In genomic region chr15:101144779-101145178, GRCm38 (mm10) we compare ENCODE assay signal across 13 mouse cellular contexts. TPM values are rescaled to one million over a fixed set of nuclear protein-coding genes. Genes with fewer than 3 reads are reported as not detected.
DNase-seq lines count a peak whose midpoint lies in the region; ATAC-seq and TF ChIP-seq lines count a peak whose summit lies in the region.
"Had no signal": no experiment of that assay in that cellular context is flagged by ENCODE, and none has a peak within 500 bp of the region (broad histone marks: within the 10 kb centered on the region; RNA-seq: fewer than 3 reads in every experiment).

No protein-coding gene starts in this region.

- no peaks in the 10 kb centered on the region for H3K36me3 ChIP-seq in liver, adult 2 months (ENCODE audit: control insufficient read depth, insufficient read depth, low read length)
- no peaks in the 10 kb centered on the region for H3K36me3 ChIP-seq in embryonic facial prominence, embryonic 15.5 days
- no peaks in the 10 kb centered on the region for H3K36me3 ChIP-seq in stomach, embryonic 15.5 days
- H3K36me3 ChIP-seq: embryonic facial prominence, embryonic 12.5 days had no signal

- no peak for TF ChIP-seq POLR2A in liver, adult 2 months (IDR thresholded peaks at IDR 0.05; ENCODE audit: extremely low read depth, insufficient read depth, low read length)

- 14% methylated on average over 8 of the region's 8 CpGs for WGBS in liver, adult 2 months
- 78% methylated on average over 8 of the region's 8 CpGs for WGBS in embryonic facial prominence, embryonic 15.5 days
- WGBS in stomach, embryonic 15.5 days: 63% methylated on average over 8 of the region's 8 CpGs

- H3K4me1 ChIP-seq in liver, adult 2 months (ENCODE audit: control insufficient read depth, insufficient read depth, low read length): peaks cover 10% of the 10 kb centered on the region
- H3K4me1 ChIP-seq in embryonic facial prominence, embryonic 15.5 days: peaks cover 79% of the 10 kb centered on the region
- H3K4me1 ChIP-seq in stomach, embryonic 15.5 days: peaks cover 68% of the 10 kb centered on the region

- peak overlapping the region; percentile 47 for H3K4me3 ChIP-seq in liver, adult 2 months (ENCODE audit: insufficient read depth, low read depth, low read length)
- no peak overlapping the region for H3K4me3 ChIP-seq in embryonic facial prominence, embryonic 15.5 days (replicated peaks)
- no peak overlapping the region for H3K4me3 ChIP-seq in stomach, embryonic 15.5 days (replicated peaks)

- ATAC-seq in embryonic facial prominence, embryonic 15.5 days (ENCODE audit: insufficient number of reproducible peaks, low FRiP score, low TSS enrichment, low read depth): no peak
- no peak for ATAC-seq in stomach, embryonic 15.5 days (ENCODE audit: insufficient read depth, low FRiP score, low read depth)

- peak overlapping the region; percentile 68 for H3K9ac ChIP-seq in liver, adult 2 months (ENCODE audit: low read depth, low read length)
- H3K9ac ChIP-seq in embryonic facial prominence, embryonic 15.5 days: no peak overlapping the region
- no peak overlapping the region for H3K9ac ChIP-seq in stomach, embryonic 15.5 days
- H3K9ac ChIP-seq: embryonic facial prominence, embryonic 12.5 days had no signal

- DNase-seq in liver, adult 2 months (ENCODE audit: extremely low read depth, low read depth, low spot score): peak; percentile 76
- no peak for DNase-seq in liver
- peak; percentile 74 to 83 for DNase-seq in kidney, postnatal 36 days
- no peak for DNase-seq in testis, postnatal 10 days (ENCODE audit: low spot score)
- no peak for DNase-seq in adrenal gland, adult 8-10 months

- no peak for TF ChIP-seq CTCF in liver, adult 2 months (IDR thresholded peaks at IDR 0.05; ENCODE audit: low read depth, low read length)

- no peaks in the 10 kb centered on the region for H3K27me3 ChIP-seq in liver, adult 2 months (ENCODE audit: control insufficient read depth, insufficient read depth, low read length)
- H3K27me3 ChIP-seq in embryonic facial prominence, embryonic 15.5 days: no peaks in the 10 kb centered on the region
- no peaks in the 10 kb centered on the region for H3K27me3 ChIP-seq in stomach, embryonic 15.5 days (replicated peaks)
- H3K27me3 ChIP-seq: embryonic facial prominence, embryonic 12.5 days had no signal

- no peaks in the 10 kb centered on the region; the same call in 1 of the 2 replicates for H3K79me2 ChIP-seq in liver, adult 2 months (ENCODE audit: control insufficient read depth, insufficient read depth, low read length)

- no peaks in the 10 kb centered on the region for H3K9me3 ChIP-seq in embryonic facial prominence, embryonic 15.5 days (replicated peaks)
- no peaks in the 10 kb centered on the region for H3K9me3 ChIP-seq in stomach, embryonic 15.5 days
- H3K9me3 ChIP-seq: embryonic facial prominence, embryonic 12.5 days had no signal

- H3K27ac ChIP-seq in liver, adult 2 months (replicated peaks; ENCODE audit: insufficient read depth, low read depth, low read length): peak overlapping the region; percentile 92
- H3K27ac ChIP-seq in embryonic facial prominence, embryonic 15.5 days (replicated peaks): peak overlapping the region; percentile 82
- H3K27ac ChIP-seq in stomach, embryonic 15.5 days: peak overlapping the region; percentile 77

- no peak overlapping the region; the same call in 1 of the 2 replicates for H3K4me2 ChIP-seq in embryonic facial prominence, embryonic 15.5 days (replicated peaks)
- H3K4me2 ChIP-seq in stomach, embryonic 15.5 days: peak overlapping the region; percentile 45; the same call in 1 of the 2 replicates

RNA-seq across cellular contexts. Expression of gene Acvrl1, which starts 16.5 kb away (rescaled TPM):
- 3.0 and 4.4 TPM in 2 replicates for total RNA-seq in liver, adult 2 months (2014; rRNA removed)
- polyA plus RNA-seq in liver, adult 2 months (2012; rRNA removed): 2.3 and 4.0 TPM in 2 replicates
- polyA plus RNA-seq in embryonic facial prominence, embryonic 15.5 days (2015; fragmentation: Nextera tagmentation; extraction: Ambion mirVana): 17.5 and 19.6 TPM in 2 replicates
- 27.0 and 28.4 TPM in 2 replicates for polyA plus RNA-seq in stomach, embryonic 15.5 days (2015; fragmentation: Nextera tagmentation; extraction: Ambion mirVana)
- 10 to 100 TPM; 14.5 to 24.7 (median 21.5) TPM for total RNA-seq in adrenal gland, adult 8-10 months (2022)

RNA-seq across cellular contexts. Expression of gene Acvr1b, which starts 29.1 kb away (rescaled TPM):
- 4.5 and 5.0 TPM in 2 replicates for total RNA-seq in liver, adult 2 months (2014; rRNA removed)
- 9.4 and 9.6 TPM in 2 replicates for polyA plus RNA-seq in liver, adult 2 months (2012; rRNA removed)
- polyA plus RNA-seq in embryonic facial prominence, embryonic 15.5 days (2015; fragmentation: Nextera tagmentation; extraction: Ambion mirVana): 10.5 and 11.4 TPM in 2 replicates
- 8.9 and 9.9 TPM in 2 replicates for polyA plus RNA-seq in stomach, embryonic 15.5 days (2015; fragmentation: Nextera tagmentation; extraction: Ambion mirVana)
- total RNA-seq in adrenal gland, adult 8-10 months (2022): 10 to 100 TPM in 3 of 4 experiments, 1 to 10 TPM in 1; 8.6 to 15.4 (median 12.1) TPM

RNA-seq across cellular contexts. Expression of gene Ankrd33, which starts 29.2 kb away (rescaled TPM):
- total RNA-seq in liver, adult 2 months (2014; rRNA removed): not detected in 2 replicates
- polyA plus RNA-seq in liver, adult 2 months (2012; rRNA removed): not detected in 2 replicates
- polyA plus RNA-seq in embryonic facial prominence, embryonic 15.5 days (2015; fragmentation: Nextera tagmentation; extraction: Ambion mirVana): not detected in 2 replicates
- not detected in 2 replicates for polyA plus RNA-seq in stomach, embryonic 15.5 days (2015; fragmentation: Nextera tagmentation; extraction: Ambion mirVana)
- 1 to 10 TPM in 1 of 4 experiments, under 1 TPM in 3; 0.75 to 1.1 (median 0.79) TPM for total RNA-seq in adrenal gland, adult 8-10 months (2022)
- total RNA-seq: layer of hippocampus, postnatal 10 days had no signal
- polyA plus RNA-seq: brain, embryonic 14.5 days; embryonic facial prominence, embryonic 12.5 days; gonadal fat pad, adult 2 months; midbrain, embryonic 14.5 days; testis, adult 2 months had no signal

Comparison
In these comparisons a context has a peak if more than half of its experiments do, and no peak if none do; other contexts are left out.
1. DNase-seq: peak in liver, adult 2 months (single experiment) and kidney, postnatal 36 days (2 of 2); none in liver (single experiment), testis, postnatal 10 days (single experiment) and adrenal gland, adult 8-10 months (single experiment).
2. Peak in every context shown above with its lines, with median percentiles within 50 percentile points of each other: H3K27ac ChIP-seq.